Mouse (Mus musculus) heart, postnatal 0 days (tissue): ENCODE measurements at regions not wholly inside any gene's neighbourhood (a gene's known extent, or its start where the extent isn't known, plus 50 kb on each side); places are given as distances from the start of the nearest gene placed in this dataset.

Experiments
- CTCF ChIP-seq: IDR thresholded peaks from 2 replicates; pipeline ENCODE4 v1.5.1; 2016; ENCODE audit warnings: antibody characterized with exemption, control low read depth, low read depth
- EP300 ChIP-seq: IDR thresholded peaks from 2 replicates; pipeline ENCODE4 v1.6.1; 2016; ENCODE audit warnings: antibody characterized with exemption, low read depth

DNA sequence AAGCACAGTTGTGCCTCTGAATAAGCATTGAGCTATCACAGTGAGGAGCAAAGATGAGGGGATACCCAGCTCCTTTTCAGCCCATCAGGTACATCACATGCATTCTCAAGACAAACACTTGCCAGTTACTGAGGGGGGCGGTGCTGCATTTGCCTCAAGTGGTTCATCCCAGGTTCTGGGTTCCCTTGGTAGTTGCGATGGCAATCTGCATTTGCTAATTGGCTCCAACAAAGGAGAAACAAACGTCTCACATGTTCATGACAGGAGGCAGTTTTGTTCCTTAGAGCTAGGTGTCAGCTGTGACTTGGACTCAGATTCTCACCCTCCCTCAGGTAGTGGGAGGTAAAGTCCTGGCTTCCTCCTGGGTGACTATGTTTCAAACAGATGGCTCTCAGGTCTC lies 425.5 kb downstream of the 1810013L24Rik start:
- no peak for TF ChIP-seq CTCF
- no peak for TF ChIP-seq EP300
